Mouse (Mus musculus): ENCODE data around the gene Gchfr.

DNA sequence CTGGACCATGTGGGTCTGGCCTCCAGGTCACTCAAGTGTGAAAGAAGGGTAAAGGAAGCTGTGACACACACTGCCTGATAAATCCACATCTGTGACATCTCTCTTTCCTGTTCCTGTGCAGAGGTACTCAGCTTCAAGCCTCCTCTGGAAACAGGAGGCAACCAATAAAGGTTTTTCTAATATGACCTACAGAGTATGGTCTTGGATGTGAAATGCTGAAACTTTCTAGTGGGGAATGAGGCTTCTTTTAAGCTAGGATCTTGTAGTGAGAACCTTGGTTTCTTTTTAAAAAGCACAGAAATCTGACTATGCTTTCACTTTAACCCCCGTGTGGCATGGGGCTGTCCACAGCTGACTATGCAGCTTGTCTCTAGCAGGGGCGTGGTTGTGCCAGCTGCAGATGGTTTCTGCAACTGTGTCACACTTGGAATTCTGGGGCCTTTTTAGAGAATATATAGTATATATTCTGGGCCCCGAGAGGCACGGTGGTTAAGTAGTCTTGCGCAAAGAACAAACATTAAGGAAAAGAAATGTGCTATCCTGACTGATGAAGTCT is 9.9 kb downstream of the Gchfr start:
- TF ChIP-seq CTCF (IDR thresholded peaks at IDR 0.05; ENCODE audit: low read depth), result no peak
- TF ChIP-seq EP300 (IDR thresholded peaks at IDR 0.05; ENCODE audit: low read depth), result no peak
